Mouse (Mus musculus) ES-Bruce4 (cell line): Measurements from ENCODE around the gene Sh3bp5.

ENCODE experiments used
- CTCF ChIP-seq: IDR thresholded peaks from one replicate; pipeline ENCODE4 v1.8.1; 2011; ENCODE audit warnings: low read depth, low read length
- EP300 ChIP-seq: IDR thresholded peaks from 2 replicates; pipeline ENCODE4 v1.6.1; 2011; ENCODE audit warnings: low read depth, low read length; ENCODE audit not compliant: insufficient read depth
- POLR2A ChIP-seq: IDR thresholded peaks from one replicate; pipeline ENCODE4 v1.8.1; 2011; ENCODE audit warnings: low read length; ENCODE audit not compliant: insufficient read depth

GRCm38 (mm10) chr14:31326770-31327169 is 109.1 kb downstream of the Sh3bp5 start:
- TF ChIP-seq POLR2A (no peak), EP300 (no peak), CTCF (no peak)
